Comparison of ENCODE assay signal across 9 mouse cellular contexts in genomic region chr10:81575695-81576094, GRCm38 (mm10). TPM values are rescaled to one million over a fixed set of nuclear protein-coding genes. Genes with fewer than 3 reads are reported as not detected.
DNase-seq lines count a peak whose midpoint lies in the region; ATAC-seq and TF ChIP-seq lines count a peak whose summit lies in the region.
"Had no signal": no experiment of that assay in that cellular context is flagged by ENCODE, and none has a peak within 500 bp of the region (broad histone marks: within the 10 kb centered on the region; RNA-seq: fewer than 3 reads in every experiment).

No protein-coding gene starts in this region.

- H3K79me2 ChIP-seq in myocyte (ENCODE audit: control insufficient read depth, insufficient read depth) = no peaks in the 10 kb centered on the region

- peak overlapping the region; percentile 52 to 55; a peak in 2 of 4 replicates for H3K4me3 ChIP-seq in ES-E14 (ENCODE audit: insufficient read depth in 1 of 2, low read depth in 1 of 2, low read length in 2 of 2, poor library complexity in 1 of 2, severe bottlenecking in 1 of 2)
- H3K4me3 ChIP-seq in forebrain, embryonic 16.5 days (replicated peaks; ENCODE audit: low read length) = peak overlapping the region; percentile 71
- H3K4me3 ChIP-seq in myocyte = peak overlapping the region; percentile 29

- DNase-seq in embryo, embryonic 11 days = peak; percentile 18
- DNase-seq in embryo, embryonic 10 days (ENCODE audit: low spot score) = no peak
- no peak for DNase-seq in ES-E14 (ENCODE audit: low read depth, low spot score)
- DNase-seq in kidney, postnatal 4 days = peak; percentile 55 to 62
- DNase-seq in urinary bladder, adult 18-20 months (ENCODE audit: low spot score in 2 of 2) = no peak
- DNase-seq in layer of hippocampus, adult 11-12 months (ENCODE audit: low spot score) = no peak

- H3K9ac ChIP-seq in ES-E14 (ENCODE audit: insufficient read depth, low read depth, low read length, poor library complexity, severe bottlenecking) = no peak overlapping the region
- H3K9ac ChIP-seq in forebrain, embryonic 16.5 days (replicated peaks; ENCODE audit: low read depth, low read length) = peak overlapping the region; percentile 71

- peaks cover 40% of the 10 kb centered on the region for H3K27me3 ChIP-seq in forebrain, embryonic 16.5 days (replicated peaks; ENCODE audit: control insufficient read depth, insufficient read depth, low read length)
- H3K27me3 ChIP-seq in myocyte (ENCODE audit: control insufficient read depth, insufficient read depth, insufficient read length) = no peaks in the 10 kb centered on the region
- H3K27me3 ChIP-seq: Patski had no signal

- peak overlapping the region; percentile 71 for H3K4me2 ChIP-seq in forebrain, embryonic 16.5 days (ENCODE audit: low read length)
- peak overlapping the region; percentile 75 for H3K4me2 ChIP-seq in myocyte (ENCODE audit: low read depth)

- H3K36me3 ChIP-seq in ES-E14 (ENCODE audit: control insufficient read depth, insufficient read depth, low read length, poor library complexity, severe bottlenecking) (no peaks in the 10 kb centered on the region), myocyte (ENCODE audit: control insufficient read depth, insufficient read depth) (no peaks in the 10 kb centered on the region)
- no peaks in the 10 kb centered on the region for H3K36me3 ChIP-seq in forebrain, embryonic 16.5 days (ENCODE audit: control insufficient read depth, insufficient read depth)

- H3K27ac ChIP-seq in ES-E14 (ENCODE audit: insufficient read depth, low read depth, low read length, poor library complexity, severe bottlenecking) = no peak overlapping the region
- H3K27ac ChIP-seq in forebrain, embryonic 16.5 days (ENCODE audit: low read length) = no peak overlapping the region; the same call in 1 of the 2 replicates

- in situ Hi-C loops in ES-E14 (cut with MboI; ENCODE audit: low sequenced_read_pairs in 2 of 2, unreplicated experiment in 2 of 2) = no loop called here

- H3K9me3 ChIP-seq in ES-E14 (ENCODE audit: control insufficient read depth, insufficient read depth, low read depth, low read length) = no peaks in the 10 kb centered on the region
- no peaks in the 10 kb centered on the region for H3K9me3 ChIP-seq in forebrain, embryonic 16.5 days (ENCODE audit: control insufficient read depth, low read length)

- ATAC-seq in forebrain, embryonic 16.5 days = no peak
- ATAC-seq: Patski had no signal

- H3K4me1 ChIP-seq in ES-E14 (ENCODE audit: control insufficient read depth in 2 of 2, insufficient read depth in 2 of 2, low read length in 2 of 2, poor library complexity in 1 of 2) = peaks cover 2 to 20% of the 10 kb centered on the region in 2 experiments; a peak in 2 of 4 replicates
- peaks cover 28% of the 10 kb centered on the region for H3K4me1 ChIP-seq in forebrain, embryonic 16.5 days (replicated peaks; ENCODE audit: control insufficient read depth, insufficient read depth, low read length)

- no peak overlapping the region for H3ac ChIP-seq in myocyte (ENCODE audit: control insufficient read depth, insufficient read length)

- WGBS in forebrain, embryonic 16.5 days = 5% methylated on average over 6 of the region's 6 CpGs

- no peak for TF ChIP-seq POLR2A in myocyte (IDR thresholded peaks at IDR 0.05; ENCODE audit: insufficient read length, low read depth)

TF ChIP-seq in ES-E14, 5 proteins besides CTCF, POLR2A, EP300 and RAD21:
- TF ChIP-seq ZNF384 (IDR thresholded peaks at IDR 0.05; ENCODE audit: low read depth, low read length) (no peak), MAFK (IDR thresholded peaks at IDR 0.05; ENCODE audit: insufficient read depth, low read depth, low read length) (no peak), ZC3H11A (IDR thresholded peaks at IDR 0.05; ENCODE audit: borderline replicate concordance, low read depth, low read length) (no peak), CHD2 (IDR thresholded peaks at IDR 0.05; ENCODE audit: low read depth, low read length) (no peak), HCFC1 (IDR thresholded peaks at IDR 0.05; ENCODE audit: borderline replicate concordance, insufficient read depth, low read length) (no peak)

TF ChIP-seq in myocyte, 11 proteins besides CTCF, POLR2A, EP300 and RAD21:
- no peak for TF ChIP-seq MYOD1 (IDR thresholded peaks at IDR 0.05; ENCODE audit: control insufficient read depth in 1 of 3, insufficient read length in 2 of 3, low read depth in 2 of 3)
- TF ChIP-seq TCF12 (IDR thresholded peaks at IDR 0.05; ENCODE audit: insufficient read depth, poor library complexity, severe bottlenecking) = no peak
TF ChIP-seq in myocyte: peak in this region for 0.

RNA-seq across cellular contexts. Expression of gene Tle2, which starts 1.3 kb away (rescaled TPM):
- 2.4 and 2.6 TPM in 2 replicates for total RNA-seq in ES-E14 (2012; rRNA removed)
- 27.1 and 32.6 TPM in 2 replicates for polyA plus RNA-seq in forebrain, embryonic 16.5 days (2015; fragmentation: Nextera tagmentation; extraction: Ambion mirVana)
- 11.3 TPM for polyA plus RNA-seq in myocyte (2012; fragmentation: generic; extraction: Trizol)

RNA-seq across cellular contexts. Expression of gene Aes, which starts 16.4 kb away (rescaled TPM):
- total RNA-seq in ES-E14 (2012; rRNA removed) = 102 and 145 TPM in 2 replicates
- polyA plus RNA-seq in forebrain, embryonic 16.5 days (2015; fragmentation: Nextera tagmentation; extraction: Ambion mirVana) = 632 and 683 TPM in 2 replicates
- polyA plus RNA-seq in myocyte (2012; fragmentation: generic; extraction: Trizol) = 639 TPM

RNA-seq across cellular contexts. Expression of gene Tle6, which starts 25.2 kb away (rescaled TPM):
- 17.7 and 22.0 TPM in 2 replicates for total RNA-seq in ES-E14 (2012; rRNA removed)
- 3.5 and 3.7 TPM in 2 replicates for polyA plus RNA-seq in forebrain, embryonic 16.5 days (2015; fragmentation: Nextera tagmentation; extraction: Ambion mirVana)
- 15.3 TPM for polyA plus RNA-seq in myocyte (2012; fragmentation: generic; extraction: Trizol)

RNA-seq across cellular contexts. Expression of gene BC025920, which starts 30.4 kb away (rescaled TPM):
- 2.3 and 2.5 TPM in 2 replicates for total RNA-seq in ES-E14 (2012; rRNA removed)
- 2.7 and 3.4 TPM in 2 replicates for polyA plus RNA-seq in forebrain, embryonic 16.5 days (2015; fragmentation: Nextera tagmentation; extraction: Ambion mirVana)
- 0.78 TPM for polyA plus RNA-seq in myocyte (2012; fragmentation: generic; extraction: Trizol)

RNA-seq across cellular contexts. Expression of gene Gna11, which starts 30.7 kb away (rescaled TPM):
- total RNA-seq in ES-E14 (2012; rRNA removed) = 52.1 and 53.4 TPM in 2 replicates
- polyA plus RNA-seq in forebrain, embryonic 16.5 days (2015; fragmentation: Nextera tagmentation; extraction: Ambion mirVana) = 106 and 112 TPM in 2 replicates
- polyA plus RNA-seq in myocyte (2012; fragmentation: generic; extraction: Trizol) = 58.2 TPM

Comparison
In these comparisons a context has a peak if more than half of its experiments do, and no peak if none do; other contexts are left out.
1. DNase-seq: peak in embryo, embryonic 11 days (single experiment) and kidney, postnatal 4 days (2 of 2); none in embryo, embryonic 10 days (single experiment), ES-E14 (single experiment), urinary bladder, adult 18-20 months (0 of 2) and layer of hippocampus, adult 11-12 months (single experiment).
2. Peak in every context shown above with its lines, with median percentiles within 50 percentile points of each other: H3K4me3 ChIP-seq.